Mouse (Mus musculus): ENCODE results near the gene 3110082J24Rik. TPM values are rescaled to one million over a fixed set of nuclear protein-coding genes. Genes with fewer than 3 reads are reported as not detected.

The 3110082J24Rik gene
- polyA plus RNA-seq, 1 experiment from 2014 or later: not detected

Other genes with a start within 250 kb of the 3110082J24Rik start
- 0.11 and 0.22 TPM in 2 replicates for gene Il6, start 93.0 kb downstream of the 3110082J24Rik start, polyA plus RNA-seq (2016; fragmentation: Nextera tagmentation; extraction: Ambion mirVana)
- gene Tyms, start 32.5 kb downstream of the 3110082J24Rik start, polyA plus RNA-seq (2016; fragmentation: Nextera tagmentation; extraction: Ambion mirVana): 278 and 289 TPM in 2 replicates
- 0.08 and 0.12 TPM in 2 replicates for gene Garem2, start 925 bp downstream of the 3110082J24Rik start, polyA plus RNA-seq (2016; fragmentation: Nextera tagmentation; extraction: Ambion mirVana)
- gene Hadha, start 49.1 kb upstream of the 3110082J24Rik start, polyA plus RNA-seq (2016; fragmentation: Nextera tagmentation; extraction: Ambion mirVana): 92.2 and 103 TPM in 2 replicates
- gene Hadhb, start 49.2 kb upstream of the 3110082J24Rik start, polyA plus RNA-seq (2016; fragmentation: Nextera tagmentation; extraction: Ambion mirVana): 113 and 116 TPM in 2 replicates
- not detected in 2 replicates for gene Adgrf3, start 99.6 kb upstream of the 3110082J24Rik start, polyA plus RNA-seq (2016; fragmentation: Nextera tagmentation; extraction: Ambion mirVana)
- 20.2 and 22.0 TPM in 2 replicates for gene Selenoi, start 126.5 kb upstream of the 3110082J24Rik start, polyA plus RNA-seq (2016; fragmentation: Nextera tagmentation; extraction: Ambion mirVana)
- 1.6 and 1.7 TPM in 2 replicates for gene Drc1, start 175.3 kb upstream of the 3110082J24Rik start, polyA plus RNA-seq (2016; fragmentation: Nextera tagmentation; extraction: Ambion mirVana)

Data from liver, embryonic 12.5 days (tissue).